Mouse (Mus musculus): Measurements from ENCODE around the gene Atp4a. TPM values are rescaled to one million over a fixed set of nuclear protein-coding genes. Genes with fewer than 3 reads are reported as not detected.
"Not testable (repeated sequence)": the region's sequence is repeated elsewhere in the genome, so short reads cannot be mapped to it uniquely, and the experiment has no call there.

The Atp4a gene
- polyA plus RNA-seq, 1 experiment from 2014 or later: 0.65 TPM

DNA sequence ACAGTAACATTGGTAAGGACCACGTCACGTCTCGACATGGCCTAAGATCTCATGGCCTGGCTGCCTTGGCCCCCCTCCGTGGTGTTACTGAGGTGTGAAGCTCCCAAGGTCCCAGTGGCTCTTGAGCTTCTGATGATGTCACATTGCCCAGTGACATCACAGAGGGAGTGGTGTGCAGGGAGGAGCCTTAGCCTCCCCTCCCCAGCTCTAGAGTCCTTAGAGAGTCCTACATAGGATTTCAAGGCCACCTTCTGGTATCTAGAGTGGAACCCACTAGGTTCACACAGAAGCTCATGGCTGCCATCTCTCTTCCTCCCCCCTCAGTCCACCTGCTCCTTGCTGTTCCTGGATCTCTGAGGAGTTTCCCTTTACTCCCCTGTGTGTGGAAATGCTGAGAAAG lies 31.6 kb downstream of the Atp4a start, which contains the start of gene Gapdhs:
Gapdhs (minus strand) TSS at position 65 of the 400 bp plus-strand sequence.
- DNase-seq (ENCODE audit: low spot score); H3K4me1 ChIP-seq (replicated peaks; ENCODE audit: control insufficient read depth, insufficient read depth, low read length); H3K36me3 ChIP-seq (ENCODE audit: control insufficient read depth, insufficient read depth, low read length); H3K27ac ChIP-seq (ENCODE audit: low read depth, low read length); H3K9me3 ChIP-seq (ENCODE audit: control insufficient read depth, low read length); H3K4me2 ChIP-seq (replicated peaks; ENCODE audit: low read depth, low read length); H3K27me3 ChIP-seq (ENCODE audit: control insufficient read depth, insufficient read depth, low read length); H3K9ac ChIP-seq (ENCODE audit: low read depth, low read length); ATAC-seq (ENCODE audit: low FRiP score); H3K4me3 ChIP-seq (ENCODE audit: low read depth, low read length): not testable (repeated sequence)
- WGBS: 70% methylated on average over 1 of the region's 4 CpGs

DNA sequence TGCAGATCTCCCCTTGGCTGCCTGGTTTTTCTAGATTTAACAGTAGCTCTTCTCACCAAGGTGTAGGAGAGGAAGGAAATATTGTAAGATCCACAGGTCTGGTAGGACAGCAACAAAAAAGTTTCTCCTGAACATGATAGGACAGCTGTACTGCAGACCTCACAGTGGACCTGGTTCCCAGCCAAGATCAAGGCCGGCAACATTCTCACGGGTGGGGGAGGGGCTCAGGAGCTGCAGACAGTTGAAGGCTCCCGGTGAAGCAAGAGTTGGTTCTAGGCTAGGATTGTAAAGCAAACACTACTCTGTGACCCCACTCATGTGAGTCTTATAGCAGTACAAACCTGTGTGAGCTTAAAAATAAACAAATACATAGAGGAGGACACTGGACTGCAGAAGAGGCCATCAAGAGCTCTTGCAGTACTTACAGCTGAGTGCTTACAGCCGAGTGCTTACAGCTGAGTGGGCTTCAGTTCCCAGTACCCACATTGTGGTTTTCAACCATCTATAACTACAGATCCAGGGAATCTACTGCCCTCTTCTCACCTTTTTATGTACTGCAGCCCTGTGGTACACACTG lies 32.1 kb downstream of the Atp4a start:
- ATAC-seq (ENCODE audit: low FRiP score): no peak
- H3K9ac ChIP-seq (ENCODE audit: low read depth, low read length): no peak overlapping the region
- H3K4me1 ChIP-seq (replicated peaks; ENCODE audit: control insufficient read depth, insufficient read depth, low read length): no peaks in the 10 kb centered on the region
- no peaks in the 10 kb centered on the region for H3K9me3 ChIP-seq (ENCODE audit: control insufficient read depth, low read length)
- no peak for DNase-seq (ENCODE audit: low spot score)
- H3K27me3 ChIP-seq (ENCODE audit: control insufficient read depth, insufficient read depth, low read length): no peaks in the 10 kb centered on the region
- H3K36me3 ChIP-seq (ENCODE audit: control insufficient read depth, insufficient read depth, low read length): no peaks in the 10 kb centered on the region
- WGBS: 47% methylated on average over 4 of the region's 4 CpGs
- no peak overlapping the region for H3K4me2 ChIP-seq (replicated peaks; ENCODE audit: low read depth, low read length)
- H3K27ac ChIP-seq (ENCODE audit: low read depth, low read length): no peak overlapping the region
- H3K4me3 ChIP-seq (ENCODE audit: low read depth, low read length): no peak overlapping the region

DNA sequence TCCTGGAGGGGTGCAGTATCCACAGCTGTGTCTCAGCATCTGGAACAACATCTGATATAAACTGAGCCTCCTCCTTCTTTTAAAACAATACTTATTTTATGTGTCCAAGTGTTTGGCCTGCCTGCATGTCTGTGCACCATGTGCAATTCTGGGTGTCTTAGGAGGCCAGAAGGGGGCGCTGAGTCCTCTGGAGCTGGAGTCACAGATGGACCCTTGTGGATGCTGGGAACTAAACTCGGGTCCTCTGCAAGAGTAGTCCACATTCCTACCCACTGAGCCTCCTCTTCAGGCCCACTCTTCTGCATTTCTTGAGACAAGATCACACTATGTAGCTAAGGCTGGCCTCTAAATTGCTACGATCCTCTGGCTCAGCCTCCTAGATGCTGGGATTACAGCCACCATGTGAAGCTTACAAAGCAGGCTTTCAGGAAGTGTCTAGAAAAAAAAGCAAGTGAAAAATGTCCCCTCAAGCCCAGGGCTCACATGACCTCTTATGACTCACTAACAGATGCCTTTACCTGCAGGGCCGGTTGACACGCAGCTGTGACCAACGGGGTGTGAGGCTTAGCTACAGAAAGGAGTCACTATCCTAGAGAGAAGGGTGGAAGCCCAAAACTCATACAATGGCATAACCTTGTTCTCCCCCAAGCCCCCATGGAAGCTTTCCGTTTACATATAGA lies 35.7 kb downstream of the Atp4a start:
- Histone ChIP-seq H3K4me2 (replicated peaks; ENCODE audit: low read depth, low read length) (no peak overlapping the region), H3K36me3 (ENCODE audit: control insufficient read depth, insufficient read depth, low read length) (no peaks in the 10 kb centered on the region), H3K27me3 (ENCODE audit: control insufficient read depth, insufficient read depth, low read length) (no peaks in the 10 kb centered on the region), H3K27ac (ENCODE audit: low read depth, low read length) (no peak overlapping the region), H3K9ac (ENCODE audit: low read depth, low read length) (no peak overlapping the region), H3K4me1 (replicated peaks; ENCODE audit: control insufficient read depth, insufficient read depth, low read length) (no peaks in the 10 kb centered on the region), H3K9me3 (ENCODE audit: control insufficient read depth, low read length) (no peaks in the 10 kb centered on the region), H3K4me3 (ENCODE audit: low read depth, low read length) (no peak overlapping the region)
- ATAC-seq (ENCODE audit: low FRiP score) (no peak), DNase-seq (ENCODE audit: low spot score) (no peak)
- 87% methylated on average over 7 of the region's 7 CpGs for WGBS

DNA sequence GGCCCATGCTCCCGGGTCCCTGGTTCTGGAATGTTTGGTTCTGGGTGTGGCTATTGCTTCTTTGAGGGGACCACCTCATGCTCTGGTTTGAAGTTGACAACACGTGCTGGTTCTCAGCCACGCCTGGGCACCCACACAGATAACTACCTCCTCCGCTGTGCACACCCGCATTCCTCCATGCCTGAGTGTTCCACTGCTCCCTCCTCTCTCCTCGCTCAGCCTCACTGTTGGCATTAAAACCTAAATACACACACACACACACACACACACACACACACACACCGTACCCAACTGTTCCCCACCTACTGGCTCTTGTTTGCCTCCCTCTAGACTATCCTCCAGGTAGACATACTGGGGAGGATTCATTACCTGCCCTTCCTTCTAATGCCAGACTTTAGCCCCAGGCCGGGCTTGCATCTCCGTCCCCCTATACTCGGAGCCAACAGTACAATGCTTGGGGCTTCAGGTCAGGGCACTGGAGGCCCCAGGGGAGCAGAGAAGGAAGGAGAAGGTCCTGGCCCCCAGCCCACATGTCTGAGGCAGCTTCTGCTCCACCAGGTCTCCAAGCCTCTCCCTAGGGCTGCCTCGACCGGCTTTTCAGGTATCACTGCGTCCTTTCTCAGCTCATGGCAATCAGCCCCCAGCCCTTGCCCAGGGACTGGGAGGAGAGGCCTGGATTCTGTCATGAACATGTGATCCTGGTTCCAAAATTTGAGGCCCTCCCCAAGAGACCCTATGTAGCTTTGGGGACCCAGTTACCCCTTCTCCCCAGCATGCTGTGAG lies 38.0 kb downstream of the Atp4a start:
- Histone ChIP-seq H3K27ac (ENCODE audit: low read depth, low read length) (no peak overlapping the region), H3K36me3 (ENCODE audit: control insufficient read depth, insufficient read depth, low read length) (0 out of 2 replicates have a peak, but pooled peaks cover 3% of the 10 kb centered on the region), H3K27me3 (ENCODE audit: control insufficient read depth, insufficient read depth, low read length) (no peaks in the 10 kb centered on the region), H3K4me1 (replicated peaks; ENCODE audit: control insufficient read depth, insufficient read depth, low read length) (no peaks in the 10 kb centered on the region), H3K4me3 (ENCODE audit: low read depth, low read length) (no peak overlapping the region), H3K4me2 (replicated peaks; ENCODE audit: low read depth, low read length) (no peak overlapping the region), H3K9me3 (ENCODE audit: control insufficient read depth, low read length) (no peaks in the 10 kb centered on the region), H3K9ac (ENCODE audit: low read depth, low read length) (no peak overlapping the region)
- ATAC-seq (ENCODE audit: low FRiP score): no peak
- WGBS: 83% methylated on average over 13 of the region's 13 CpGs
- no peak for DNase-seq (ENCODE audit: low spot score)

GRCm38 (mm10) chr7:30751086-30751669 lies 39.2 kb downstream of the Atp4a start, which contains the start of gene Sbsn:
Gene Sbsn, plus strand, starts transcription at chr7:30751471.
- H3K9me3 ChIP-seq (ENCODE audit: control insufficient read depth, low read length): no peaks in the 10 kb centered on the region

GRCm38 (mm10) chr7:30757001-30757400 lies 45.0 kb downstream of the Atp4a start:
- Histone ChIP-seq H3K4me1 (replicated peaks; ENCODE audit: control insufficient read depth, insufficient read depth, low read length) (no peaks in the 10 kb centered on the region), H3K9me3 (ENCODE audit: control insufficient read depth, low read length) (no peaks in the 10 kb centered on the region), H3K27ac (ENCODE audit: low read depth, low read length) (no peak overlapping the region), H3K9ac (ENCODE audit: low read depth, low read length) (no peak overlapping the region), H3K36me3 (ENCODE audit: control insufficient read depth, insufficient read depth, low read length) (0 out of 2 replicates have a peak, but pooled peaks cover 3% of the 10 kb centered on the region), H3K27me3 (ENCODE audit: control insufficient read depth, insufficient read depth, low read length) (no peaks in the 10 kb centered on the region), H3K4me3 (ENCODE audit: low read depth, low read length) (no peak overlapping the region), H3K4me2 (replicated peaks; ENCODE audit: low read depth, low read length) (no peak overlapping the region)
- DNase-seq (ENCODE audit: low spot score) (no peak), ATAC-seq (ENCODE audit: low FRiP score) (no peak)
- WGBS: 57% methylated on average over 3 of the region's 3 CpGs

More at GRCm38 (mm10) chr7:30751086-30751669, 39.2 kb downstream of the Atp4a start, which contains the start of gene Sbsn:
- H3K27me3 ChIP-seq (ENCODE audit: control insufficient read depth, insufficient read depth, low read length): no peaks in the 10 kb centered on the region
- H3K27ac ChIP-seq (ENCODE audit: low read depth, low read length): no peak within 1 kb of the TSS
- no peak within 1 kb of the TSS for H3K4me2 ChIP-seq (replicated peaks; ENCODE audit: low read depth, low read length)
- H3K36me3 ChIP-seq (ENCODE audit: control insufficient read depth, insufficient read depth, low read length): 0 out of 2 replicates have a peak, but pooled peaks cover 3% of the 10 kb centered on the region
- H3K9ac ChIP-seq (ENCODE audit: low read depth, low read length): no peak within 1 kb of the TSS
- 80% methylated on average over 5 of the region's 5 CpGs for WGBS
- ATAC-seq (ENCODE audit: low FRiP score) (no peak), DNase-seq (ENCODE audit: low spot score) (no peak)
- no peak within 1 kb of the TSS for H3K4me3 ChIP-seq (ENCODE audit: low read depth, low read length)
- H3K4me1 ChIP-seq (replicated peaks; ENCODE audit: control insufficient read depth, insufficient read depth, low read length): no peaks in the 10 kb centered on the region

- WGBS: 46% methylated on average over 4 of the region's 4 CpGs
- ATAC-seq (ENCODE audit: low FRiP score) (no peak), DNase-seq (ENCODE audit: low spot score) (peak; percentile 57)
- no peak overlapping the region for H3K4me2 ChIP-seq (replicated peaks; ENCODE audit: low read depth, low read length)
- no peaks in the 10 kb centered on the region for H3K4me1 ChIP-seq (replicated peaks; ENCODE audit: control insufficient read depth, insufficient read depth, low read length)
- no peak overlapping the region for H3K4me3 ChIP-seq (ENCODE audit: low read depth, low read length)
- no peak overlapping the region for H3K9ac ChIP-seq (ENCODE audit: low read depth, low read length)
- 0 out of 2 replicates have a peak, but pooled peaks cover 3% of the 10 kb centered on the region for H3K36me3 ChIP-seq (ENCODE audit: control insufficient read depth, insufficient read depth, low read length)
- no peak overlapping the region for H3K27ac ChIP-seq (ENCODE audit: low read depth, low read length)
- no peaks in the 10 kb centered on the region for H3K9me3 ChIP-seq (ENCODE audit: control insufficient read depth, low read length)
- H3K27me3 ChIP-seq (ENCODE audit: control insufficient read depth, insufficient read depth, low read length): no peaks in the 10 kb centered on the region
These were observed 46.8 kb downstream of the Atp4a start for GRCm38 (mm10) chr7:30758853-30759252.

GRCm38 (mm10) chr7:30761769-30762352 lies 49.9 kb downstream of the Atp4a start:
- H3K36me3 ChIP-seq (ENCODE audit: control insufficient read depth, insufficient read depth, low read length): no peaks in the 10 kb centered on the region
- DNase-seq (ENCODE audit: low spot score) (no peak), ATAC-seq (ENCODE audit: low FRiP score) (no peak)
- H3K9ac ChIP-seq (ENCODE audit: low read depth, low read length): no peak overlapping the region
- H3K4me3 ChIP-seq (ENCODE audit: low read depth, low read length): no peak overlapping the region
- no peaks in the 10 kb centered on the region for H3K4me1 ChIP-seq (replicated peaks; ENCODE audit: control insufficient read depth, insufficient read depth, low read length)
- no peak overlapping the region for H3K27ac ChIP-seq (ENCODE audit: low read depth, low read length)
- no peaks in the 10 kb centered on the region for H3K27me3 ChIP-seq (ENCODE audit: control insufficient read depth, insufficient read depth, low read length)
- 86% methylated on average over 4 of the region's 4 CpGs for WGBS
- no peaks in the 10 kb centered on the region for H3K9me3 ChIP-seq (ENCODE audit: control insufficient read depth, low read length)
- no peak overlapping the region for H3K4me2 ChIP-seq (replicated peaks; ENCODE audit: low read depth, low read length)

Measured in hindbrain, embryonic 11.5 days (tissue).